22 mouse cellular contexts compared by ENCODE assay signal in genomic region chr2:165050826-165051548, GRCm38 (mm10). TPM values are rescaled to one million over a fixed set of nuclear protein-coding genes. Genes with fewer than 3 reads are reported as not detected.
DNase-seq lines count a peak whose midpoint lies in the region; ATAC-seq and TF ChIP-seq lines count a peak whose summit lies in the region.
"Had no signal": no experiment of that assay in that cellular context is flagged by ENCODE, and none has a peak within 500 bp of the region (broad histone marks: within the 10 kb centered on the region; RNA-seq: fewer than 3 reads in every experiment).

No protein-coding gene starts in this region.

- DNase-seq in forebrain, embryonic 10.5 days (ENCODE audit: extremely low spot score, low spot score) = no peak
- DNase-seq in forebrain, postnatal 0 days = no peak
- no peak for DNase-seq in gastrocnemius, adult 8-10 months (ENCODE audit: low spot score in 2 of 2)
- DNase-seq in left cerebral cortex, adult 9 months (ENCODE audit: low spot score in 2 of 2) = no peak
- DNase-seq in urinary bladder, adult 18-20 months (ENCODE audit: low spot score in 2 of 2) = no peak
- DNase-seq: B cell, adult 2 months; heart, adult 18-20 months; kidney, adult 18-20 months; kidney, postnatal 10 days; lung, postnatal 10 days had no signal

- H3K4me1 ChIP-seq in forebrain, embryonic 10.5 days = peaks cover 36% of the 10 kb centered on the region
- peaks cover 21% of the 10 kb centered on the region for H3K4me1 ChIP-seq in forebrain, embryonic 13.5 days
- H3K4me1 ChIP-seq in ES-Bruce4 (ENCODE audit: control insufficient read depth, insufficient read depth, low read length) = no peaks in the 10 kb centered on the region
- 0 out of 2 replicates have a peak, but pooled peaks cover 3% of the 10 kb centered on the region for H3K4me1 ChIP-seq in forebrain, postnatal 0 days (ENCODE audit: insufficient read depth)
- peaks cover 19% of the 10 kb centered on the region for H3K4me1 ChIP-seq in midbrain, embryonic 12.5 days

- TF ChIP-seq CTCF in ES-Bruce4 (IDR thresholded peaks at IDR 0.05; ENCODE audit: low read depth, low read length) = no peak
- no peak for TF ChIP-seq CTCF in forebrain, postnatal 0 days (IDR thresholded peaks at IDR 0.05; ENCODE audit: low read depth)

- TF ChIP-seq EP300 in ES-Bruce4 (IDR thresholded peaks at IDR 0.05; ENCODE audit: insufficient read depth, low read depth, low read length) = no peak

- WGBS in forebrain, embryonic 10.5 days = 70% methylated on average over 18 of the region's 18 CpGs
- WGBS in forebrain, embryonic 13.5 days = 65% methylated on average over 18 of the region's 18 CpGs
- WGBS in forebrain, postnatal 0 days = 63% methylated on average over 18 of the region's 18 CpGs
- WGBS in midbrain, embryonic 12.5 days = 67% methylated on average over 18 of the region's 18 CpGs

- H3K9me3 ChIP-seq in forebrain, embryonic 10.5 days = no peaks in the 10 kb centered on the region
- no peaks in the 10 kb centered on the region for H3K9me3 ChIP-seq in forebrain, embryonic 13.5 days (replicated peaks)
- no peaks in the 10 kb centered on the region for H3K9me3 ChIP-seq in ES-Bruce4 (replicated peaks; ENCODE audit: control insufficient read depth, insufficient read depth, low read length, poor library complexity, severe bottlenecking)
- H3K9me3 ChIP-seq in forebrain, postnatal 0 days (ENCODE audit: low read length) = no peaks in the 10 kb centered on the region
- H3K9me3 ChIP-seq in midbrain, embryonic 12.5 days = no peaks in the 10 kb centered on the region
- H3K9me3 ChIP-seq: heart, embryonic 15.5 days had no signal

- H3K4me2 ChIP-seq in forebrain, embryonic 13.5 days = no peak overlapping the region
- H3K4me2 ChIP-seq in forebrain, postnatal 0 days (ENCODE audit: low read depth) = no peak overlapping the region
- H3K4me2 ChIP-seq in midbrain, embryonic 12.5 days (replicated peaks) = no peak overlapping the region
- H3K4me2 ChIP-seq: heart, embryonic 15.5 days had no signal

- no peak overlapping the region for H3K4me3 ChIP-seq in forebrain, embryonic 10.5 days
- H3K4me3 ChIP-seq in forebrain, embryonic 13.5 days = no peak overlapping the region
- peak overlapping the region; percentile 30; the same call in 1 of the 2 replicates for H3K4me3 ChIP-seq in ES-Bruce4 (ENCODE audit: low read depth, low read length)
- H3K4me3 ChIP-seq in forebrain, postnatal 0 days (ENCODE audit: low read depth, low read length) = no peak overlapping the region
- H3K4me3 ChIP-seq in midbrain, embryonic 12.5 days = no peak overlapping the region
- H3K4me3 ChIP-seq: heart, embryonic 15.5 days; left cerebral cortex, adult 2 months; megakaryocyte, embryonic 14.5 days had no signal

- TF ChIP-seq POLR2A in ES-Bruce4 (IDR thresholded peaks at IDR 0.05; ENCODE audit: insufficient read depth, low read length) = no peak

- H3K27ac ChIP-seq in forebrain, embryonic 10.5 days = peak overlapping the region; percentile 26; the same call in 1 of the 2 replicates
- H3K27ac ChIP-seq in forebrain, embryonic 13.5 days = no peak overlapping the region
- no peak overlapping the region for H3K27ac ChIP-seq in ES-Bruce4 (ENCODE audit: insufficient read depth, low read length)
- H3K27ac ChIP-seq in forebrain, postnatal 0 days (ENCODE audit: low read depth, low read length) = peak overlapping the region; percentile 9
- H3K27ac ChIP-seq in midbrain, embryonic 12.5 days (replicated peaks) = peak overlapping the region; percentile 53
- H3K27ac ChIP-seq: heart, embryonic 15.5 days; left cerebral cortex, adult 2 months had no signal

- no peak for ATAC-seq in forebrain, embryonic 13.5 days
- ATAC-seq in forebrain, postnatal 0 days = no peak
- no peak for ATAC-seq in midbrain, embryonic 12.5 days (ENCODE audit: low FRiP score, low read depth)

- H3K9ac ChIP-seq in forebrain, embryonic 13.5 days = no peak overlapping the region
- no peak overlapping the region for H3K9ac ChIP-seq in ES-Bruce4 (ENCODE audit: low read depth, poor library complexity, severe bottlenecking)
- no peak overlapping the region for H3K9ac ChIP-seq in forebrain, postnatal 0 days
- no peak overlapping the region for H3K9ac ChIP-seq in midbrain, embryonic 12.5 days (replicated peaks)
- H3K9ac ChIP-seq: heart, embryonic 15.5 days had no signal

- H3K27me3 ChIP-seq in forebrain, embryonic 10.5 days (ENCODE audit: poor library complexity, severe bottlenecking) = peaks cover 23% of the 10 kb centered on the region
- peaks cover 14% of the 10 kb centered on the region for H3K27me3 ChIP-seq in forebrain, embryonic 13.5 days
- H3K27me3 ChIP-seq in ES-Bruce4 (ENCODE audit: control insufficient read depth, insufficient read depth, low read length, poor library complexity, severe bottlenecking) = no peaks in the 10 kb centered on the region
- no peaks in the 10 kb centered on the region; the same call in none of the 2 replicates for H3K27me3 ChIP-seq in forebrain, postnatal 0 days (ENCODE audit: insufficient read depth, low read length)
- peaks cover 23% of the 10 kb centered on the region for H3K27me3 ChIP-seq in midbrain, embryonic 12.5 days

- no peaks in the 10 kb centered on the region for H3K36me3 ChIP-seq in forebrain, embryonic 10.5 days (replicated peaks)
- no peaks in the 10 kb centered on the region for H3K36me3 ChIP-seq in forebrain, embryonic 13.5 days (ENCODE audit: poor library complexity, severe bottlenecking)
- H3K36me3 ChIP-seq in ES-Bruce4 (ENCODE audit: control insufficient read depth, insufficient read depth, low read length, poor library complexity, severe bottlenecking) = no peaks in the 10 kb centered on the region
- no peaks in the 10 kb centered on the region for H3K36me3 ChIP-seq in forebrain, postnatal 0 days (ENCODE audit: insufficient read depth)
- no peaks in the 10 kb centered on the region for H3K36me3 ChIP-seq in midbrain, embryonic 12.5 days
- H3K36me3 ChIP-seq: heart, embryonic 15.5 days had no signal

RNA-seq across cellular contexts. Expression of gene Cd40, which starts 4.4 kb away (rescaled TPM):
- polyA plus RNA-seq in forebrain, embryonic 10.5 days (2016; fragmentation: Nextera tagmentation; extraction: Ambion mirVana) = 4.4 and 5.6 TPM in 2 replicates
- polyA plus RNA-seq in forebrain, embryonic 13.5 days (2015; fragmentation: Nextera tagmentation; extraction: Ambion mirVana) = 5.4 and 6.6 TPM in 2 replicates
- polyA plus RNA-seq in ES-Bruce4 (2011; ENCODE audit: insufficient read depth, insufficient read length, low read depth, missing spikeins) = 5.3 and 5.8 TPM in 2 replicates
- 5.0 TPM in 2 replicates for total RNA-seq in forebrain, postnatal 0 days (2014; rRNA removed)
- polyA plus RNA-seq in forebrain, postnatal 0 days (2015; fragmentation: Nextera tagmentation; extraction: Ambion mirVana) = 4.7 and 7.0 TPM in 2 replicates
- polyA plus RNA-seq in midbrain, embryonic 12.5 days (2016; fragmentation: Nextera tagmentation; extraction: Ambion mirVana) = 4.8 and 6.8 TPM in 2 replicates
- total RNA-seq in gastrocnemius, adult 8-10 months (2022) = under 1 TPM; 0.27 to 0.83 (median 0.55) TPM

RNA-seq across cellular contexts. Expression of gene Ncoa5, which starts 16.3 kb away (rescaled TPM):
- polyA plus RNA-seq in forebrain, embryonic 10.5 days (2016; fragmentation: Nextera tagmentation; extraction: Ambion mirVana) = 101 and 103 TPM in 2 replicates
- 131 and 134 TPM in 2 replicates for polyA plus RNA-seq in forebrain, embryonic 13.5 days (2015; fragmentation: Nextera tagmentation; extraction: Ambion mirVana)
- polyA plus RNA-seq in ES-Bruce4 (2011; ENCODE audit: insufficient read depth, insufficient read length, low read depth, missing spikeins) = 30.8 and 33.7 TPM in 2 replicates
- total RNA-seq in forebrain, postnatal 0 days (2014; rRNA removed) = 81.8 and 96.3 TPM in 2 replicates
- 49.2 and 64.4 TPM in 2 replicates for polyA plus RNA-seq in forebrain, postnatal 0 days (2015; fragmentation: Nextera tagmentation; extraction: Ambion mirVana)
- 141 and 148 TPM in 2 replicates for polyA plus RNA-seq in midbrain, embryonic 12.5 days (2016; fragmentation: Nextera tagmentation; extraction: Ambion mirVana)
- total RNA-seq in gastrocnemius, adult 8-10 months (2022) = 10 to 100 TPM in 3 of 4 experiments, 1 to 10 TPM in 1; 9.0 to 15.5 (median 10.6) TPM

RNA-seq across cellular contexts. Expression of gene 1700025C18Rik, which starts 39.6 kb away (rescaled TPM):
- not detected in 2 replicates for polyA plus RNA-seq in forebrain, embryonic 10.5 days (2016; fragmentation: Nextera tagmentation; extraction: Ambion mirVana)
- polyA plus RNA-seq in forebrain, embryonic 13.5 days (2015; fragmentation: Nextera tagmentation; extraction: Ambion mirVana) = not detected in 2 replicates
- not detected in 2 replicates for polyA plus RNA-seq in ES-Bruce4 (2011; ENCODE audit: insufficient read depth, insufficient read length, low read depth, missing spikeins)
- not detected in 2 replicates for total RNA-seq in forebrain, postnatal 0 days (2014; rRNA removed)
- not detected in 2 replicates for polyA plus RNA-seq in forebrain, postnatal 0 days (2015; fragmentation: Nextera tagmentation; extraction: Ambion mirVana)
- not detected in 2 replicates for polyA plus RNA-seq in midbrain, embryonic 12.5 days (2016; fragmentation: Nextera tagmentation; extraction: Ambion mirVana)
- not detected for total RNA-seq in gastrocnemius, adult 8-10 months (2022)
- total RNA-seq: adrenal gland, adult 18-20 months; heart, adult 18-20 months; hematopoietic stem cell, adult 5-6 weeks; left cerebral cortex, adult 2 months had no signal
- polyA plus RNA-seq: embryonic facial prominence, embryonic 11.5 days; heart, embryonic 15.5 days; limb, embryonic 14.5 days; liver, embryonic 16.5 days; small intestine, adult 2 months had no signal

Comparison
In these comparisons a context has a peak if more than half of its experiments do, and no peak if none do; other contexts are left out.
1. H3K27ac ChIP-seq: peak in forebrain, embryonic 10.5 days (single experiment), forebrain, postnatal 0 days (single experiment) and midbrain, embryonic 12.5 days (single experiment); none in forebrain, embryonic 13.5 days (single experiment) and ES-Bruce4 (single experiment).